Mouse (Mus musculus) liver, embryonic 16.5 days (tissue): ENCODE measurements around the gene Krt36. TPM values are rescaled to one million over a fixed set of nuclear protein-coding genes. Genes with fewer than 3 reads are reported as not detected.

Experiments
- ATAC-seq: fragments of 200-750 bp; cut with Nextera tagmentation; 2 replicates; pipeline ENCODE4 v1.8.0; 2017; ENCODE audit warnings: low read depth, mild to moderate bottlenecking, moderate number of reproducible peaks, moderate library complexity
- H3K27ac ChIP-seq: fragments of 300-500 bp; sonication (generic); 2 replicates; pipeline ENCODE4 v1.5.1; 2014; ENCODE audit warnings: mild to moderate bottlenecking, low read length
- H3K27me3 ChIP-seq: fragments of 300-500 bp; sonication (generic); 2 replicates; pipeline ENCODE4 v1.6.1; 2014; ENCODE audit warnings: low read depth, low read length, mixed read lengths; ENCODE audit not compliant: control insufficient read depth, insufficient read depth
- H3K36me3 ChIP-seq: fragments of 300-500 bp; sonication (generic); 2 replicates; pipeline ENCODE4 v1.6.1; 2014; ENCODE audit warnings: mild to moderate bottlenecking; ENCODE audit not compliant: control insufficient read depth, insufficient read depth
- H3K4me1 ChIP-seq: fragments of 300-500 bp; sonication (generic); 2 replicates; pipeline ENCODE4 v1.6.1; 2014; ENCODE audit warnings: low read depth, low read length, mixed read lengths; ENCODE audit not compliant: control insufficient read depth
- H3K4me2 ChIP-seq: fragments of 300-500 bp; sonication (generic); 2 replicates; pipeline ENCODE4 v1.6.1; 2014; ENCODE audit warnings: low read depth, low read length, mixed read lengths
- H3K4me3 ChIP-seq: fragments of 300-500 bp; sonication (generic); 2 replicates; pipeline ENCODE4 v1.5.1; 2014; ENCODE audit warnings: low read depth, mild to moderate bottlenecking, low read length
- H3K9ac ChIP-seq: fragments of 300-500 bp; sonication (generic); 2 replicates; pipeline ENCODE4 v1.6.1; 2014; ENCODE audit warnings: low read depth, low read length
- H3K9me3 ChIP-seq: fragments of 300-500 bp; sonication (generic); replicated peaks from 2 replicates; pipeline ENCODE4 v1.6.1; 2016; ENCODE audit warnings: low read length; ENCODE audit not compliant: control insufficient read depth
- WGBS: fragments of 180-500 bp; shearing (Covaris S2); extraction: QIAGEN DNeasy Blood & Tissue Kit; methylation state at CpG from one replicate; pipeline ENCODE4 v1.1.7; 2014; ENCODE audit not compliant: insufficient replicate concordance; 5-methylcytosine and 5-hydroxymethylcytosine counted together
- polyA plus RNA-seq: library from polyadenylated mRNA; unstranded; fragments of >200 nt; fragmentation: Nextera tagmentation; extraction: Ambion mirVana; gene quantifications from 2 replicates; pipeline ENCODE4 v1.2.1, GENCODE M21; 2015

The Krt36 gene
- polyA plus RNA-seq, 1 experiment from 2014 or later = not detected

DNA sequence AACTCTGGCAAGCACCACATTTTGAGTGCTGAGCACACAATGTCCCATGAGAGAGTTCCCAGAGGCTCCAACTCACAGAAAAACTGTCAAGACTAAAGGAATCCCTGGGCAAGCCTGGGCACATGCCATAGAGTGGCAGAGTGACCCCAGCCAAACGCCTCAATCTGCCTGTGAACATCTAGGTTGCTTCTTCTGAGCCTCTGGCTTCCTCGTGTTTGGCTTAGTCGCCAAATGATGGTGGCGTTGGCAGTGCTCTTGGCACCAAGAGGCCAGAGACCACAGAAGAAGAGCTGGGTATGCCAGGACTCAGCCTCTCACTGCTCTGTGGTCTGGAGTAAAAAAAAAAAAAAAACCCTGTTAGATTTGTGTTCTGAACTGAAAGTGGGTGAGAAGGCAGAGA lies 5.0 kb downstream of the Krt36 start:
- 52% methylated on average over 4 of the region's 4 CpGs for WGBS
- Histone ChIP-seq H3K27ac (no peak overlapping the region), H3K9ac (no peak overlapping the region), H3K4me3 (no peak overlapping the region), H3K36me3 (no peaks in the 10 kb centered on the region), H3K4me2 (no peak overlapping the region), H3K9me3 (no peaks in the 10 kb centered on the region), H3K27me3 (no peaks in the 10 kb centered on the region), H3K4me1 (no peaks in the 10 kb centered on the region)
- no peak for ATAC-seq

GRCm38 (mm10) chr11:100097819-100098218 lies 7.6 kb downstream of the Krt36 start:
- Histone ChIP-seq H3K9ac (no peak overlapping the region), H3K4me2 (no peak overlapping the region), H3K27ac (no peak overlapping the region), H3K27me3 (no peaks in the 10 kb centered on the region), H3K4me1 (no peaks in the 10 kb centered on the region), H3K36me3 (no peaks in the 10 kb centered on the region), H3K9me3 (no peaks in the 10 kb centered on the region), H3K4me3 (no peak overlapping the region)
- WGBS = 54% methylated on average over 9 of the region's 9 CpGs
- ATAC-seq = no peak

GRCm38 (mm10) chr11:100096141-100096540 lies 9.3 kb downstream of the Krt36 start, which contains the start of gene Krt35:
Gene Krt35, minus strand, starts transcription at chr11:100096241.
- no peak for ATAC-seq
- no peak within 1 kb of the TSS for H3K4me3 ChIP-seq
- whole genome bisulfite sequencing = 71% methylated on average over 9 of the region's 9 CpGs
- H3K4me1 ChIP-seq = no peaks in the 10 kb centered on the region
- no peaks in the 10 kb centered on the region for H3K36me3 ChIP-seq
- no peak within 1 kb of the TSS for H3K4me2 ChIP-seq
- H3K27ac ChIP-seq = no peak within 1 kb of the TSS
- no peak within 1 kb of the TSS for H3K9ac ChIP-seq
- H3K27me3 ChIP-seq = no peaks in the 10 kb centered on the region
- no peaks in the 10 kb centered on the region for H3K9me3 ChIP-seq

GRCm38 (mm10) chr11:100088378-100089025 lies 16.9 kb downstream of the Krt36 start:
- H3K4me1 ChIP-seq = no peaks in the 10 kb centered on the region
- no peak overlapping the region for H3K9ac ChIP-seq
- H3K36me3 ChIP-seq = no peaks in the 10 kb centered on the region
- no peak overlapping the region for H3K4me3 ChIP-seq
- H3K27ac ChIP-seq = no peak overlapping the region
- H3K9me3 ChIP-seq = no peaks in the 10 kb centered on the region
- no peak overlapping the region for H3K4me2 ChIP-seq
- WGBS = 47% methylated on average over 7 of the region's 7 CpGs
- no peak for ATAC-seq
- no peaks in the 10 kb centered on the region for H3K27me3 ChIP-seq

- WGBS = 76% methylated on average over 10 of the region's 10 CpGs
- ATAC-seq = no peak
- H3K27me3 ChIP-seq = no peaks in the 10 kb centered on the region
- H3K36me3 ChIP-seq = no peaks in the 10 kb centered on the region
- no peak within 1 kb of the TSS for H3K4me2 ChIP-seq
- no peak within 1 kb of the TSS for H3K27ac ChIP-seq
- H3K9me3 ChIP-seq = no peaks in the 10 kb centered on the region
- H3K4me1 ChIP-seq = no peaks in the 10 kb centered on the region
- H3K9ac ChIP-seq = no peak within 1 kb of the TSS
- no peak within 1 kb of the TSS for H3K4me3 ChIP-seq
Observed at GRCm38 (mm10) chr11:100087861-100088260, 17.6 kb downstream of the Krt36 start, which contains the start of gene Krt32. Gene Krt32, minus strand, starts transcription at chr11:100088226.

GRCm38 (mm10) chr11:100073873-100074272 lies 31.6 kb downstream of the Krt36 start:
- Histone ChIP-seq H3K4me2 (no peak overlapping the region), H3K4me1 (no peaks in the 10 kb centered on the region), H3K9me3 (no peaks in the 10 kb centered on the region), H3K27me3 (no peaks in the 10 kb centered on the region), H3K4me3 (no peak overlapping the region), H3K9ac (no peak overlapping the region), H3K27ac (no peak overlapping the region), H3K36me3 (no peaks in the 10 kb centered on the region)
- no peak for ATAC-seq
- 21% methylated on average over 1 of the region's 1 CpGs for WGBS

GRCm38 (mm10) chr11:100067293-100068036 lies 38.0 kb downstream of the Krt36 start:
- Histone ChIP-seq H3K4me2 (no peak overlapping the region), H3K4me3 (no peak overlapping the region), H3K36me3 (no peaks in the 10 kb centered on the region), H3K4me1 (no peaks in the 10 kb centered on the region), H3K9ac (no peak overlapping the region), H3K27me3 (no peaks in the 10 kb centered on the region), H3K27ac (no peak overlapping the region), H3K9me3 (no peaks in the 10 kb centered on the region)
- 63% methylated on average over 17 of the region's 17 CpGs for WGBS
- no peak for ATAC-seq

DNA sequence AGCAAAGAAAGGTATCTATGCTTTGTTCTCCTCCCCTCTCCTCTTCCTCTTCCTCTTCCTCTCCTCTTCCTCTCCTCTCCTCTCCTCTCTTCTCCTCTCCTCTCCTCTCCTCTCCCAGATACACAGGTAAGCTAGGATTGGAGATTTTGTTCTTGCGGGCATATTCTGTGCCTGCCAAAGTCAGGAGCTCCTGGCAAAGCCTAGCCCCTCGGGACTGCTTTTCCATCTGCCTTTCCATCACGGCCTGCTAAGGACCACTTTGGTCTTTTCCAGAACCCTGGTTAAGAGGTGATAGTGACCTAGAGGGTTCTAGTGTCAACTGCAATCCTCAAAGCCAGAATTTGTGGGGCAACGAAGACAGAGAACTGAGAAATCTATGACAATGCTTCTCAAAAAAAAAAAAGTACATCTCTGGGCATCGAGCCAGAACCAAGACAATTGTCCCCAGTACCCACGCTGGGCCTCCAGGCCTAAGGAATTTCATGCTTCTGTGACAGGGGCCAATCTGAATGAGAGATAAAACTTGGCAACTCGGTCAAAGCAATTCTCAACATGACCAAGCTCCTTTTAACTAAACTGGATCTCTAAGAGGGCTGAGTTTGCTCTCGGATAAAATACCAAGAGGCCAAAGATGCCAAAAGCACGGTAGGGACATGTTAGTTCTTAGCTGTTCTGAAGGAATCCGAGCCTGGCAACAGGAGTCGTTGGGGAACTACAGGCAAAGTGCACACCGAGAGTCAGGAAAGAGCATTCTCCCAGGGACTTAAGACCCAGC lies 39.0 kb downstream of the Krt36 start:
- Histone ChIP-seq H3K4me3 (no peak overlapping the region), H3K4me1 (no peaks in the 10 kb centered on the region), H3K9ac (no peak overlapping the region), H3K9me3 (no peaks in the 10 kb centered on the region), H3K27ac (no peak overlapping the region), H3K36me3 (no peaks in the 10 kb centered on the region), H3K4me2 (no peak overlapping the region), H3K27me3 (no peaks in the 10 kb centered on the region)
- WGBS = 58% methylated on average over 12 of the region's 12 CpGs
- ATAC-seq = no peak

DNA sequence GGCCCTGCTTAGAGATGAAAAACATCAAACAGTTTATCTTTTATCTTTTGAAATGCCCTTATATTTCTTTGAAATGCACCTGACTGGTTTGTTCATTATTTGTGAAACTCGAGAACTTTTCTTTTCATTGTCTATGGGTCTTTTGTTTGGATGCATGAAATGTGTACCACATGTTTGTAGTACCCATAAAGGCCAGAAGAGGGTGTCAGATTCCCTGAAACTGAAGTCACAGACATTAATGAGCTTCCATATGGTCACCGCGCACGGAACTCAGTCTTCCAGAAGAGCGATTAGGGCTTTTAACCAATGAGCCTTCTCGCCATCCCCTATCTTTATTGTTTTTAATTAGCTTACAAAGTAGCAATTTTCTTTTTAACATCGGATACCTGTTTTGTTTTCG lies 46.6 kb downstream of the Krt36 start:
- H3K27me3 ChIP-seq = no peaks in the 10 kb centered on the region
- WGBS = 63% methylated on average over 8 of the region's 8 CpGs
- H3K36me3 ChIP-seq = no peaks in the 10 kb centered on the region
- no peaks in the 10 kb centered on the region for H3K9me3 ChIP-seq
- ATAC-seq = no peak
- no peaks in the 10 kb centered on the region for H3K4me1 ChIP-seq
- H3K4me3 ChIP-seq = no peak overlapping the region
- no peak overlapping the region for H3K4me2 ChIP-seq
- no peak overlapping the region for H3K27ac ChIP-seq
- H3K9ac ChIP-seq = no peak overlapping the region
